Comparison of ENCODE assay signal across 29 mouse cellular contexts in the genomic region with DNA sequence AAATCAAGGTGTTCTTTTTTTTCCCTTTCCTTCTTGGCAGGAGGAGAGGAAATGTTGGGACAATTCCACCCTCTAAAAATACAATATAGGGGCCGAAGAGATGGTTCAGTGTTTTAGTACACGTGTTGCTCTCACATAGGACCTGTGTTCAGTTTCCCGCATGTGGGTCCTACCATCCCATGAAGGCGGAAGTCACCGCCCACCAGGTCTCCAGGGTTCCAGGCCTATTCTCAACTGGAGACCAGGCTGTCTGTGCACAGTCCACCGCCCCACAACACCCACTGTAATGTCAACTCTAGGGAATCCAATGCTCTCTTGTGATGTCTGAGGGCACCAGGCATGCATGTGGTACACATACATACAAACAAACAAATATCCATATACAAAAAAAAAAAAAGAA. TPM values are rescaled to one million over a fixed set of nuclear protein-coding genes. Genes with fewer than 3 reads are reported as not detected.
A peak's percentile ranks its signal among the peaks of the same experiment; 100 is the strongest.
DNase-seq lines count a peak whose midpoint lies in the region; ATAC-seq and TF ChIP-seq lines count a peak whose summit lies in the region.
"Had no signal": no experiment of that assay in that cellular context is flagged by ENCODE, and none has a peak within 500 bp of the region (broad histone marks: within the 10 kb centered on the region; RNA-seq: fewer than 3 reads in every experiment).

No protein-coding gene starts in this region.

- WGBS in macrophage (ENCODE audit: missing documents): 93% methylated on average over 5 of the region's 6 CpGs
- 83% methylated on average over 6 of the region's 6 CpGs for WGBS in liver, embryonic 12.5 days (ENCODE audit: insufficient replicate concordance)
- 93% methylated on average over 6 of the region's 6 CpGs for WGBS in thymus, adult 2 months

- H3K27me3 ChIP-seq in liver, embryonic 12.5 days (replicated peaks): no peaks in the 10 kb centered on the region
- no peaks in the 10 kb centered on the region for H3K27me3 ChIP-seq in thymus, adult 2 months (ENCODE audit: control insufficient read depth, insufficient read depth, low read length)
- H3K27me3 ChIP-seq: CH12.LX; embryonic facial prominence, embryonic 15.5 days; forebrain, embryonic 12.5 days; heart, embryonic 13.5 days; liver, embryonic 13.5 days; midbrain, embryonic 13.5 days had no signal

- peaks cover 7% of the 10 kb centered on the region; the same call in 1 of the 2 replicates for H3K4me1 ChIP-seq in liver, embryonic 12.5 days
- H3K4me1 ChIP-seq in thymus, adult 2 months (replicated peaks; ENCODE audit: control insufficient read depth, insufficient read depth, low read length): no peaks in the 10 kb centered on the region
- H3K4me1 ChIP-seq: embryonic facial prominence, embryonic 10.5 days; forebrain, embryonic 12.5 days; midbrain, embryonic 13.5 days had no signal

- H3K4me3 ChIP-seq in gastrocnemius, adult 2 months: peak overlapping the region; percentile 17; the same call in 1 of the 2 replicates
- H3K4me3 ChIP-seq in macrophage (ENCODE audit: inconsistent target): no peak overlapping the region
- no peak overlapping the region for H3K4me3 ChIP-seq in liver, embryonic 12.5 days
- no peak overlapping the region for H3K4me3 ChIP-seq in thymus, adult 2 months (ENCODE audit: control insufficient read depth, insufficient read depth, low read length)
- H3K4me3 ChIP-seq: embryonic facial prominence, embryonic 10.5 days; embryonic facial prominence, embryonic 15.5 days; forebrain, embryonic 12.5 days; heart, embryonic 13.5 days; liver, embryonic 13.5 days; midbrain, embryonic 13.5 days had no signal

- H3K4me2 ChIP-seq in liver, embryonic 12.5 days: no peak overlapping the region
- H3K4me2 ChIP-seq: embryonic facial prominence, embryonic 15.5 days; forebrain, embryonic 12.5 days; heart, embryonic 13.5 days; hindbrain, embryonic 14.5 days; liver, embryonic 13.5 days; midbrain, embryonic 13.5 days had no signal

- intact Hi-C loops in gastrocnemius, adult 2 months (cut with DNase I): no loop called here

- no peak for TF ChIP-seq CTCF in gastrocnemius, adult 2 months (IDR thresholded peaks at IDR 0.05)
- TF ChIP-seq CTCF in thymus, adult 2 months (IDR thresholded peaks at IDR 0.05; ENCODE audit: borderline replicate concordance, control insufficient read depth, extremely low read depth, insufficient read depth, low read length, poor library complexity): no peak

- H3K9me3 ChIP-seq in liver, embryonic 12.5 days (replicated peaks): no peaks in the 10 kb centered on the region
- H3K9me3 ChIP-seq: embryonic facial prominence, embryonic 10.5 days; embryonic facial prominence, embryonic 15.5 days; forebrain, embryonic 12.5 days; heart, embryonic 13.5 days; liver, embryonic 13.5 days; midbrain, embryonic 13.5 days had no signal

- H3K27ac ChIP-seq in gastrocnemius, adult 2 months: peak overlapping the region; percentile 84
- H3K27ac ChIP-seq in macrophage: peak overlapping the region; percentile 96
- H3K27ac ChIP-seq in liver, embryonic 12.5 days: no peak overlapping the region
- no peak overlapping the region for H3K27ac ChIP-seq in thymus, adult 2 months (ENCODE audit: control insufficient read depth, insufficient read depth, low read length)
- H3K27ac ChIP-seq: embryonic facial prominence, embryonic 10.5 days; embryonic facial prominence, embryonic 15.5 days; forebrain, embryonic 12.5 days; heart, embryonic 13.5 days; hindbrain, embryonic 14.5 days; liver, embryonic 13.5 days; midbrain, embryonic 13.5 days had no signal

- peaks cover 91% of the 10 kb centered on the region for H3K79me2 ChIP-seq in macrophage (ENCODE audit: inconsistent target)

- ATAC-seq in liver, embryonic 12.5 days: no peak
- ATAC-seq: forebrain, postnatal 0 days; intestine, postnatal 0 days; lung, postnatal 0 days; midbrain, embryonic 13.5 days had no signal

- H3K9ac ChIP-seq in liver, embryonic 12.5 days: no peak overlapping the region
- H3K9ac ChIP-seq: embryonic facial prominence, embryonic 15.5 days; forebrain, embryonic 12.5 days; forebrain, postnatal 0 days; heart, embryonic 13.5 days; hindbrain, embryonic 14.5 days; liver, embryonic 13.5 days; midbrain, embryonic 13.5 days had no signal

- no peak for TF ChIP-seq POLR2A in thymus, adult 2 months (IDR thresholded peaks at IDR 0.05; ENCODE audit: control insufficient read depth, extremely low read depth, insufficient read depth, low read length, poor library complexity)

- peak; percentile 48 for DNase-seq in cerebellum, adult 11-12 months
- no peak for DNase-seq in cerebellum, postnatal 4 days (ENCODE audit: low spot score in 2 of 2)
- DNase-seq in gastrocnemius, adult 2 months: no peak
- DNase-seq in gastrocnemius, postnatal 10 days: no peak
- DNase-seq in R1 (ENCODE audit: low read depth, low spot score): peak; percentile 43
- DNase-seq in thymus, adult 2 months: no peak
- DNase-seq: adrenal gland, postnatal 14 days; forebrain, postnatal 0 days; gastrocnemius, postnatal 14 days; heart, postnatal 10 days; kidney, postnatal 14 days; left cerebral cortex, postnatal 4 days; liver, embryonic 13.5 days; lung, adult 18-20 months; lung, postnatal 4 days; retina, postnatal 1 day; right cerebral cortex, postnatal 14 days; thymus, postnatal 14 days had no signal

- no peaks in the 10 kb centered on the region; the same call in 1 of the 2 replicates for H3K36me3 ChIP-seq in macrophage (ENCODE audit: inconsistent target)
- no peaks in the 10 kb centered on the region for H3K36me3 ChIP-seq in liver, embryonic 12.5 days
- H3K36me3 ChIP-seq in thymus, adult 2 months (ENCODE audit: control insufficient read depth, insufficient read depth, low read length): no peaks in the 10 kb centered on the region
- H3K36me3 ChIP-seq: embryonic facial prominence, embryonic 10.5 days; forebrain, embryonic 12.5 days; liver, embryonic 13.5 days; midbrain, embryonic 13.5 days had no signal

RNA-seq across cellular contexts. Expression of a gene that starts 17.4 kb away (rescaled TPM):
- 10 to 100 TPM; 17.0 to 20.1 TPM for total RNA-seq in gastrocnemius, adult 2 months (2021)
- 10 to 100 TPM; 40.0 to 45.3 TPM for total RNA-seq in gastrocnemius, postnatal 10 days (2021)
- total RNA-seq in macrophage (2018; cell fraction: chromatin; rRNA removed): 100 to 1,000 TPM in 24 of 26 experiments, 10 to 100 TPM in 2; 65.9 to 497 (median 172) TPM
- 100 to 1,000 TPM; 265 to 638 (median 449) TPM for total RNA-seq in macrophage (2018; cell fraction: cytosol; rRNA removed)
- total RNA-seq in macrophage (2018; cell fraction: nucleus; rRNA removed): 100 to 1,000 TPM; 187 to 425 (median 253) TPM
- polyA plus RNA-seq in macrophage (2018): 331 to 394 TPM (median 358 TPM) in 3 replicates
- 27.2 and 28.0 TPM in 2 replicates for polyA plus RNA-seq in liver, embryonic 12.5 days (2016; fragmentation: Nextera tagmentation; extraction: Ambion mirVana)
- 17.2 and 18.4 TPM in 2 replicates for polyA plus RNA-seq in thymus, adult 2 months (2012; rRNA removed)

RNA-seq across cellular contexts. Expression of a gene that starts 17.5 kb away (rescaled TPM):
- 100 to 1,000 TPM; 181 to 195 TPM for total RNA-seq in gastrocnemius, adult 2 months (2021)
- total RNA-seq in gastrocnemius, postnatal 10 days (2021): 100 to 1,000 TPM; 231 to 242 TPM
- total RNA-seq in macrophage (2018; cell fraction: chromatin; rRNA removed): 10 to 100 TPM in 23 of 26 experiments, 1 to 10 TPM in 3; 9.0 to 36.3 (median 14.4) TPM
- 100 to 1,000 TPM in 12 of 26 experiments, 10 to 100 TPM in 14; 50.2 to 132 (median 88.5) TPM for total RNA-seq in macrophage (2018; cell fraction: cytosol; rRNA removed)
- 10 to 100 TPM; 28.2 to 97.2 (median 42.2) TPM for total RNA-seq in macrophage (2018; cell fraction: nucleus; rRNA removed)
- 75.9 to 167 TPM (median 101 TPM) in 3 replicates for polyA plus RNA-seq in macrophage (2018)
- 129 and 132 TPM in 2 replicates for polyA plus RNA-seq in liver, embryonic 12.5 days (2016; fragmentation: Nextera tagmentation; extraction: Ambion mirVana)
- polyA plus RNA-seq in thymus, adult 2 months (2012; rRNA removed): 8.7 and 12.9 TPM in 2 replicates

RNA-seq across cellular contexts. Expression of a gene that starts 50.9 kb away (rescaled TPM):
- 10 to 100 TPM; 41.6 to 47.9 TPM for total RNA-seq in gastrocnemius, adult 2 months (2021)
- total RNA-seq in gastrocnemius, postnatal 10 days (2021): 10 to 100 TPM; 35.8 to 40.6 TPM
- total RNA-seq in macrophage (2018; cell fraction: chromatin; rRNA removed): 10 to 100 TPM in 21 of 26 experiments, 1 to 10 TPM in 5; 6.4 to 33.3 (median 26.1) TPM
- 10 to 100 TPM in 23 of 26 experiments, 1 to 10 TPM in 3; 8.1 to 16.9 (median 14.6) TPM for total RNA-seq in macrophage (2018; cell fraction: cytosol; rRNA removed)
- 10 to 100 TPM in 22 of 26 experiments, 1 to 10 TPM in 4; 7.8 to 32.6 (median 17.2) TPM for total RNA-seq in macrophage (2018; cell fraction: nucleus; rRNA removed)
- polyA plus RNA-seq in macrophage (2018): 5.9 to 6.7 TPM (median 6.2 TPM) in 3 replicates
- polyA plus RNA-seq in liver, embryonic 12.5 days (2016; fragmentation: Nextera tagmentation; extraction: Ambion mirVana): 2.5 and 2.9 TPM in 2 replicates
- polyA plus RNA-seq in thymus, adult 2 months (2012; rRNA removed): 12.7 and 13.6 TPM in 2 replicates

RNA-seq across cellular contexts. Expression of a gene that starts 59.0 kb away (rescaled TPM):
- under 1 TPM; 0.18 to 0.42 TPM for total RNA-seq in gastrocnemius, adult 2 months (2021)
- 1 to 10 TPM; 1.4 to 1.7 TPM for total RNA-seq in gastrocnemius, postnatal 10 days (2021)
- 1 to 10 TPM in 13 of 26 experiments, under 1 TPM in 13; 0.29 to 3.8 (median 1.1) TPM for total RNA-seq in macrophage (2018; cell fraction: chromatin; rRNA removed)
- total RNA-seq in macrophage (2018; cell fraction: cytosol; rRNA removed): under 1 TPM; 0.08 to 0.86 (median 0.35) TPM
- total RNA-seq in macrophage (2018; cell fraction: nucleus; rRNA removed): 1 to 10 TPM in 9 of 26 experiments, under 1 TPM in 17; 0.28 to 3.1 (median 0.76) TPM
- 0.23 to 0.32 TPM (median 0.32 TPM) in 3 replicates for polyA plus RNA-seq in macrophage (2018)
- polyA plus RNA-seq in liver, embryonic 12.5 days (2016; fragmentation: Nextera tagmentation; extraction: Ambion mirVana): 3.4 and 3.7 TPM in 2 replicates
- polyA plus RNA-seq in thymus, adult 2 months (2012; rRNA removed): 0.38 and 0.62 TPM in 2 replicates

Comparison
In these comparisons a context has a peak if more than half of its experiments do, and no peak if none do; other contexts are left out.
1. DNase-seq: peak in cerebellum, adult 11-12 months (single experiment) and R1 (single experiment); none in cerebellum, postnatal 4 days (0 of 2), gastrocnemius, adult 2 months (single experiment), gastrocnemius, postnatal 10 days (single experiment) and thymus, adult 2 months (single experiment).
2. H3K27ac ChIP-seq: peak in gastrocnemius, adult 2 months (single experiment) and macrophage (single experiment); none in liver, embryonic 12.5 days (single experiment) and thymus, adult 2 months (single experiment).
3. RNA of a gene that starts 17.4 kb away (polyA plus RNA-seq): 331 to 394 TPM in macrophage; 27.2 to 28.0 TPM in liver, embryonic 12.5 days and 17.2 to 18.4 TPM in thymus, adult 2 months; every median in the first group is over 10 times any median in the second.